Mouse (Mus musculus) layer of hippocampus, adult 8-10 months (tissue): ENCODE results near the gene Hoxa5. TPM values are rescaled to one million over a fixed set of nuclear protein-coding genes. Genes with fewer than 3 reads are reported as not detected.

Source experiments
- DNase-seq, 2 experiments: peaks; one replicate each; pipeline ENCODE4 v3.0.0; 2022; ENCODE audit warnings: low spot score in 2 of 2
- total RNA-seq, 4 experiments: library from RNA; stranded (reverse); gene quantifications; 2 replicates each; pipeline ENCODE4 v1.2.4; 2022

Gene Hoxa5
- total RNA-seq, 4 experiments from 2014 or later = not detected

GRCm38 (mm10) chr6:52178918-52179665, 25.3 kb downstream of the Hoxa5 start:
- no peak for DNase-seq

GRCm38 (mm10) chr6:52177806-52178205, 26.6 kb downstream of the Hoxa5 start:
- DNase-seq = no peak

GRCm38 (mm10) chr6:52177061-52177735, 27.2 kb downstream of the Hoxa5 start, which contains the start of gene 5730596B20Rik:
Gene 5730596B20Rik, plus strand, starts transcription at chr6:52177498.
- no peak for DNase-seq

GRCm38 (mm10) chr6:52176391-52176790, 28.0 kb downstream of the Hoxa5 start:
- no peak for DNase-seq

- DNase-seq = no peak
Measured at GRCm38 (mm10) chr6:52175864-52176263, 28.5 kb downstream of the Hoxa5 start.

GRCm38 (mm10) chr6:52174968-52175751, 29.2 kb downstream of the Hoxa5 start:
- DNase-seq = no peak

GRCm38 (mm10) chr6:52173648-52174047, 30.7 kb downstream of the Hoxa5 start:
- no peak for DNase-seq

- no peak for DNase-seq
Measured at GRCm38 (mm10) chr6:52172501-52172900, 31.9 kb downstream of the Hoxa5 start.

GRCm38 (mm10) chr6:52171938-52172337, 32.4 kb downstream of the Hoxa5 start:
- DNase-seq = no peak

GRCm38 (mm10) chr6:52171331-52171730, 33.1 kb downstream of the Hoxa5 start:
- no peak for DNase-seq

- DNase-seq = no peak
Measured at GRCm38 (mm10) chr6:52170898-52171223, 33.5 kb downstream of the Hoxa5 start.

GRCm38 (mm10) chr6:52170166-52170897, 34.1 kb downstream of the Hoxa5 start:
- DNase-seq = no peak

- no peak for DNase-seq
Measured at GRCm38 (mm10) chr6:52169499-52170165, 34.8 kb downstream of the Hoxa5 start.

GRCm38 (mm10) chr6:52168191-52169055, 36.0 kb downstream of the Hoxa5 start:
- DNase-seq = no peak

GRCm38 (mm10) chr6:52167736-52168161, 36.6 kb downstream of the Hoxa5 start:
- no peak for DNase-seq

- DNase-seq = no peak
Measured at GRCm38 (mm10) chr6:52167176-52167575, 37.2 kb downstream of the Hoxa5 start.

- DNase-seq = no peak
Measured at GRCm38 (mm10) chr6:52166431-52167077, 37.8 kb downstream of the Hoxa5 start.

- no peak for DNase-seq
Measured at GRCm38 (mm10) chr6:52165441-52166370, 38.7 kb downstream of the Hoxa5 start.
